Mouse (Mus musculus): ENCODE results near the gene Gprc5c.

Gene Gprc5c

GRCm38 (mm10) chr11:114822727-114823126 lies 28.2 kb upstream of the Gprc5c start:
- CTCF ChIA-PET: interaction anchor here in 1 of 4 experiments (0.6 kb wide), 1 partner anchor 307 kb away, joined by 4 read pairs; no protein-coding TSS in a partner anchor
- POLR2A ChIA-PET: interaction anchor here in 2 of 4 experiments (0.9 to 2.2 kb wide), 7 partner anchors 10 to 138 kb away, joined by 3 to 7 read pairs (median 5); no protein-coding TSS in a partner anchor

GRCm38 (mm10) chr11:114823199-114823725 lies 27.7 kb upstream of the Gprc5c start:
- ChIA-PET POLR2A (interaction anchor here in 2 of 4 experiments (0.6 to 2.2 kb wide), 8 partner anchors 11 to 162 kb away, joined by 3 to 7 read pairs (median 6); no protein-coding TSS in a partner anchor), CTCF (no interaction called here)

GRCm38 (mm10) chr11:114826686-114827085 lies 24.3 kb upstream of the Gprc5c start:
- ChIA-PET POLR2A (interaction anchor here in 2 of 4 experiments (0.6 to 5.7 kb wide), 4 partner anchors 7 to 73 kb away, joined by 3 to 56 read pairs (median 4); no protein-coding TSS in a partner anchor), CTCF (interaction anchor here in 1 of 4 experiments (0.6 kb wide), 1 partner anchor 104 kb away, joined by 5 read pairs; no protein-coding TSS in a partner anchor)

- ChIA-PET POLR2A (interaction anchor here in 3 of 4 experiments (0.5 to 5.7 kb wide), 51 partner anchors 8 to 675 kb away, joined by 3 to 56 read pairs (median 4); partner anchors contain the start of genes Dnaic2 (in 1 of the 3), Gprc5c (in 1 of the 3), Rpl38 (in 1 of the 3) and Slc9a3r1 (in 1 of the 3)), CTCF (interaction anchor here in 3 of 4 experiments (0.6 to 1.6 kb wide), 12 partner anchors 9 to 85 kb away, joined by 3 to 7 read pairs (median 3); no protein-coding TSS in a partner anchor)
Measured at GRCm38 (mm10) chr11:114829499-114830432, 21.2 kb upstream of the Gprc5c start.

- POLR2A ChIA-PET: interaction anchor here in 3 of 4 experiments (0.5 to 5.7 kb wide), 39 partner anchors 8 to 674 kb away, joined by 3 to 56 read pairs (median 4); partner anchors contain the start of genes Dnaic2 (in 1 of the 3), Gprc5c (in 1 of the 3), Rpl38 (in 1 of the 3) and Slc9a3r1 (in 1 of the 3)
- CTCF ChIA-PET: interaction anchor here in 3 of 4 experiments (0.8 to 1.6 kb wide), 9 partner anchors 10 to 85 kb away, joined by 3 to 7 read pairs (median 3); no protein-coding TSS in a partner anchor
Measured at GRCm38 (mm10) chr11:114830433-114830773, 20.5 kb upstream of the Gprc5c start.

GRCm38 (mm10) chr11:114833166-114833565 lies 17.8 kb upstream of the Gprc5c start:
- ChIA-PET POLR2A (interaction anchor here in 3 of 4 experiments (0.9 to 1.6 kb wide), 4 partner anchors 11 to 14 kb away, joined by 3 to 4 read pairs (median 4); no protein-coding TSS in a partner anchor), CTCF (interaction anchor here in 1 of 4 experiments (1.7 kb wide), 1 partner anchor 12 kb away, joined by 4 read pairs; no protein-coding TSS in a partner anchor)

GRCm38 (mm10) chr11:114843818-114844463 lies 7.0 kb upstream of the Gprc5c start:
- ChIA-PET POLR2A (interaction anchor here in 3 of 4 experiments (0.6 to 5.6 kb wide), 20 partner anchors 10 to 569 kb away, joined by 3 to 42 read pairs (median 5); partner anchors contain the start of genes Rpl38 (in 2 of the 3) and Ttyh2 (in 1 of the 3)), CTCF (interaction anchor here (0.6 to 3.2 kb wide), 11 partner anchors 8 to 108 kb away, joined by 3 to 9 read pairs (median 4); no protein-coding TSS in a partner anchor)

GRCm38 (mm10) chr11:114844464-114845220 lies 6.3 kb upstream of the Gprc5c start:
- CTCF ChIA-PET: interaction anchor here (0.6 to 3.2 kb wide), 10 partner anchors 8 to 438 kb away, joined by 3 to 7 read pairs (median 4); no protein-coding TSS in a partner anchor
- POLR2A ChIA-PET: interaction anchor here in 3 of 4 experiments (0.5 to 5.6 kb wide), 25 partner anchors 9 to 568 kb away, joined by 3 to 42 read pairs (median 4); partner anchors contain the start of genes Rpl38 (in 2 of the 3) and Ttyh2 (in 1 of the 3)

GRCm38 (mm10) chr11:114846336-114846735 lies 4.6 kb upstream of the Gprc5c start:
- CTCF ChIA-PET: interaction anchor here in 2 of 4 experiments (0.6 to 3.2 kb wide), 5 partner anchors 12 to 215 kb away, joined by 3 to 7 read pairs (median 4); no protein-coding TSS in a partner anchor
- POLR2A ChIA-PET: interaction anchor here in 2 of 4 experiments (1.0 to 5.6 kb wide), 10 partner anchors 11 to 346 kb away, joined by 3 to 42 read pairs (median 5); no protein-coding TSS in a partner anchor

- CTCF ChIA-PET: interaction anchor here in 2 of 4 experiments (0.6 to 2.0 kb wide), 4 partner anchors 12 to 56 kb away, joined by 3 to 6 read pairs (median 4); no protein-coding TSS in a partner anchor
- POLR2A ChIA-PET: interaction anchor here in 2 of 4 experiments (1.0 to 5.6 kb wide), 8 partner anchors 13 to 345 kb away, joined by 3 to 42 read pairs (median 4); no protein-coding TSS in a partner anchor
Measured at GRCm38 (mm10) chr11:114847008-114847407, 3.9 kb upstream of the Gprc5c start.

GRCm38 (mm10) chr11:114849572-114849971 lies 1.4 kb upstream of the Gprc5c start:
- POLR2A ChIA-PET: interaction anchor here in 3 of 4 experiments (0.6 to 4.2 kb wide), 12 partner anchors 9 to 382 kb away, joined by 3 to 24 read pairs (median 4); no protein-coding TSS in a partner anchor
- CTCF ChIA-PET: interaction anchor here in 1 of 4 experiments (0.6 to 1.5 kb wide), 3 partner anchors 9 to 873 kb away, joined by 3 to 9 read pairs (median 3); no protein-coding TSS in a partner anchor

- POLR2A ChIA-PET: interaction anchor here in 3 of 4 experiments (0.6 to 4.2 kb wide), 15 partner anchors 9 to 382 kb away, joined by 3 to 24 read pairs (median 4); no protein-coding TSS in a partner anchor
- CTCF ChIA-PET: interaction anchor here in 1 of 4 experiments (0.6 to 1.5 kb wide), 3 partner anchors 9 to 874 kb away, joined by 3 to 9 read pairs (median 3); no protein-coding TSS in a partner anchor
Measured at GRCm38 (mm10) chr11:114850066-114850451, 893 bp upstream of the Gprc5c start.

GRCm38 (mm10) chr11:114851269-114851607 lies 286 bp downstream of the Gprc5c start:
- CTCF ChIA-PET: interaction anchor here in 1 of 4 experiments (0.6 to 1.4 kb wide), 3 partner anchors 12 to 102 kb away, joined by 3 read pairs; no protein-coding TSS in a partner anchor
- POLR2A ChIA-PET: interaction anchor here (0.8 to 4.2 kb wide), 15 partner anchors 15 to 184 kb away, joined by 3 to 24 read pairs (median 4); no protein-coding TSS in a partner anchor

- POLR2A ChIA-PET: interaction anchor here (0.8 to 4.2 kb wide), 20 partner anchors 14 to 375 kb away, joined by 3 to 24 read pairs (median 4); no protein-coding TSS in a partner anchor
- CTCF ChIA-PET: interaction anchor here in 3 of 4 experiments (0.5 to 1.4 kb wide), 6 partner anchors 8 to 449 kb away, joined by 3 to 5 read pairs (median 3); no protein-coding TSS in a partner anchor
Measured at GRCm38 (mm10) chr11:114851608-114852310, 807 bp downstream of the Gprc5c start.
